24 mouse cellular contexts compared by ENCODE assay signal in the genomic region with DNA sequence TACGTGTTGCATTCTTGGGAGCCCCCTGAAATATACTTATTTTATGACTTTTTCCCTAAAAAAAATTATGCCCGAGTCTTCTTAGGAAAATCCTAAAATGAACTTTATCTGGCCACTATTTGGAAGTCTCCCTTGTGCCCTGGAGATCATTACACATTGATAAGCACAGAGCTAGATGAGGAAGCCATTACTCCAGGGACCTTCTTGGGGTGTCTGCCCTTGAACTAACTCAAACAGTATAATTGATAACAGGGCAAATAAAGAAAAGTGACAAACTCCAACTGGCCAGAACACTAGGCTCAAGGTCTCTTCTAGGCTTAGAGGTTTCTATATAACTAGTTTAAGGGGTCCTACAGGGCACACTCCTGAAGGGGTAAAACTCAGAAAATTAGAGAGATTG. TPM values are rescaled to one million over a fixed set of nuclear protein-coding genes. Genes with fewer than 3 reads are reported as not detected.
"Had no signal": no experiment of that assay in that cellular context is flagged by ENCODE, and none has a peak within 500 bp of the region (broad histone marks: within the 10 kb centered on the region; RNA-seq: fewer than 3 reads in every experiment).

No protein-coding gene starts in this region.

- H3K27me3 ChIP-seq: lung, embryonic 15.5 days had no signal

- H3K4me2 ChIP-seq: liver, embryonic 11.5 days; lung, embryonic 15.5 days; midbrain, embryonic 11.5 days had no signal

- H3K4me1 ChIP-seq: lung, embryonic 15.5 days had no signal

- H3K9me3 ChIP-seq: lung, embryonic 15.5 days had no signal

- H3K9ac ChIP-seq: liver, embryonic 14.5 days; lung, embryonic 15.5 days had no signal

- H3K27ac ChIP-seq: kidney, postnatal 0 days; left cerebral cortex, adult 2 months; liver, embryonic 14.5 days; lung, embryonic 15.5 days had no signal

- DNase-seq: kidney, postnatal 36 days; layer of hippocampus, postnatal 36 days; midbrain, embryonic 14.5 days; thymus, adult 18-20 months; thymus, postnatal 36 days had no signal

- H3K4me3 ChIP-seq: left cerebral cortex, adult 2 months; lung, embryonic 15.5 days had no signal

- H3K36me3 ChIP-seq: lung, embryonic 15.5 days had no signal

RNA-seq across cellular contexts. Expression of a gene that starts 30.7 kb away (rescaled TPM):
- total RNA-seq: layer of hippocampus, adult 8-10 months; layer of hippocampus, postnatal 10 days; layer of hippocampus, postnatal 36 days; left cerebral cortex, adult 2 months; left cerebral cortex, postnatal 10 days; left cerebral cortex, postnatal 36 days; megakaryocyte progenitor cell, adult 5-6 weeks; megakaryocyte-erythroid progenitor cell, adult 5-6 weeks; midbrain, postnatal 0 days had no signal
- polyA plus RNA-seq: kidney, embryonic 14.5 days; kidney, postnatal 0 days; limb, embryonic 11.5 days; limb, embryonic 14.5 days; liver, embryonic 11.5 days; liver, embryonic 14.5 days; lung, embryonic 15.5 days; midbrain, embryonic 11.5 days; midbrain, embryonic 14.5 days; midbrain, postnatal 0 days; neural tube, embryonic 11.5 days; neural tube, embryonic 14.5 days; testis, adult 2 months had no signal

RNA-seq across cellular contexts. Expression of a gene that starts 44.3 kb away (rescaled TPM):
- polyA plus RNA-seq: neural tube, embryonic 14.5 days had no signal

RNA-seq across cellular contexts. Expression of a gene that starts 44.3 kb away (rescaled TPM):
- total RNA-seq: megakaryocyte progenitor cell, adult 5-6 weeks had no signal
